Mouse (Mus musculus): ENCODE results near the gene Sec14l1.

Gene Sec14l1

DNA sequence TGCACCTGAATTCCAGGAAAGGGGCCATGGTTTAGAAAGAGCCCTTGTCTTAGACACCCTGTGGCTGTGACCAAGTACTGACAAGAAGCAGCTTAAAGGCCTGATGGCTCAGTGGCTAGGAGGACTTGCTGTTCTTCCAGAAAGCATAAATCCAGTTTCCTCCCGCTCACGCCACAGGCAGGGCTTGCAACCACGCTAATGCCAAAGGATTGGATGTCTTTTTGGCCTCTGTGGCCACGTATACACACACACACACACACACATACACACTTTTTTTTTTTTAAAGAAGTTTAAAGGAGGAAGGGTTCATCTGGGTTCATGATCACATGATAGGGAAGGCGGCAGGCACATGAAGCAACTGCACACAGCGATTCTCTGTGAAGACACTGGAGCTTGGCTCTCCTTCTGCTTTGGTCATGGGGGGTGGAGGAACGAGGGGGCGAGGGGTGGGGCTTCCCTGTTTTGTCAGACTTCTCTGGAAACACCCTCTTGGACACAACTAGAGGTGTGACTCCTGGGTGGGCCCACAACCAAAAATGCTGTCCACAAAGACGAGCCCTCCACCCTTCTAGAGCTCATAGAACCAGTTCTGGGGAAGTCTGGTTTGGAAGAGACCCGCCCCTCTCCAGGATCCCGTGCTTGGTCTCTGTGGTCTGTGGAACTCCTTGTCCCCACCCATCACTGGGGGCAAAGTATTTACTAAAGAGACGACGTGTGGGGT lies 26.5 kb upstream of the Sec14l1 start:
- DNase-seq = no peak

DNA sequence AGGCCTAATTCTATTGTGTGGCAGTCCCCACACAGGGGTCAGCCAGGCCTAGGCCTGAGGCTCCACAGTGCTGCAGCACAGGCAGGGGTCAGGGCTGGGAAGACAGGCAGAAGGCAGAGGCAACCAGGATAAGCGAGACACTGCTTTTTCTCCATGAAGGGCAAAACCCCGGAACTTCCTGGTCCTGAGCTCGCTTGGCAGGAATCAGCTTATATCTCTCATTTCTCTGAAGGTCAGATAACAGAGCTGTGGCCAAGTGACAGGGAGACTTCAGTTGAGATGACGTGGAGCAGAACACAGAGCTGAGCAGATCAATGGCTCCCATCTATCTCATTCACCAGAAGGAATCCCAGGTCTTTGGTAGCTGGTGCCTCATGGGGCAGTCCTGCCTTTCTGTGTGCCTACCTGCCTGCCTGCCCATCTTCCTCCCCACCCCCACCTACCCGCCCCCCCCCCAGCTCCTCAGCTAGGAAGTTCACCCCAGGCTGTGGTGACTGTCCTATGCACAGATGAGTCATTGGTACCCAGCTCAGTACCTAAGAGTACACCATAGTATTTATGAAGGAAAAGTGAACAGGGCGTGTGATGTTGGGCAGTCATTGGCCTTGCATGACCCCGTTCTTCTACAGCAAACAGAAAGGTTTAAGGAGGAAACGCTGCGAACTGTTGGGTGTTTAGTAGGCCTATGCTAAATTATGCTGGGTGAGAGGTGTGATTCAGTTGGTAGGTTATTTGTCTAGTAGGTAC lies 25.1 kb upstream of the Sec14l1 start:
- no peak for DNase-seq

DNA sequence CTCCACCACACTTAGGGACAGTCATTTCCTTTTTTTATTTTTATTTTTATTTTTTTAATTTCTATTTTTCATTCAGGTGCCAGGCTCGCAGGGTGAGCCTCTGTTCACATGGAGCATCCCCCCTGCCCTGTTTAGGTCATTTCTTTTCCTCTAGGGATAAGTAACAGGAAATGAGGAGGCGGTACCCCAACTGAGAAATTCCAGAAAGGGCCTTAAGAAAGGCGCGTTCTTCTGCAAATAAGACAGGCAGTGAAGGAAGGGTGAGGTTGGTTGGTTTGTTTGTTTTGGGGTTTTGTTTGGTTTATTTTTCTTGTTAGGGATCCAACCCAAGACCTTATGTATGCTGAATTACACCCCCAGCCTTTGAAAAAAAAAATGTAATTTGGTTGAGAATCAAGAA lies 23.6 kb upstream of the Sec14l1 start:
- DNase-seq = no peak

DNA sequence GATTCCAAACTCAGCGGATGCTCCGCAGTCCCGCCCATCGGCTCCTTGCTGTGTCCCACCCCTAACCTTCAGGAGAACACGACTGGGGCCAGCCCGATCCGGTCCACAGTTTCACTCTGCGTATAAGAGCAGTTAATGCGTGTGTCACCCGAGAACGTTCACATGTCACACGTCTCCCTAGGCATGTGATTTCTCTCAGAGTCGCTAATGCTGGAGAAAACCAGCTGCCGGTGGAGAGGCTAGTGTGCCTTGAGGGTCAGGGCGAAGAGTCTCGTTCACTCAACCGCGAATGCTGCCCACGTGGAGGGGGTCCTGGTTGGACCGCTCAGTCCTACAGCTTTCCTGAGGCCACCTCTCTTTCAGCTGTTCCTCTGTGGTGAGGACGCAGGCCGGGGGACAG lies 23.1 kb upstream of the Sec14l1 start:
- DNase-seq = no peak

DNA sequence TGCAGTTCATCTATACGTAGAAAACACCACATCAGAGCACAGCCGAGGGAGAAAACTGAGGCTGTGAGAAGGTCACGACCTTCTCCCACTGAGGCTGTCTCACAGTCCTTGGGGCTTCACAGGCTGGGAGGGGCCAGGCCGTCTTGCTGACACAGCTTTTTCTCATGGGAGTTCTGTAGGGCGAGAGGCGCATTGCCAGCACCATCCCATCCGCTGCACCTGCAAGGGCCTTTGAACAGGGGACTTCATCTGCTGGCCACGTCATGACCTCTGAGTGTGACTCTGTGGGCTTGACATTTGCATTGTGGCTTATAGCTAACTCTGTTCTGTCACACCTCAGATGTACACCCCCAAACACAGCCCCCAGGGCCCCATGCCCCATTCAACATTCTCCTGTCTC lies 22.3 kb upstream of the Sec14l1 start:
- peak; percentile 62 to 65 for DNase-seq

DNA sequence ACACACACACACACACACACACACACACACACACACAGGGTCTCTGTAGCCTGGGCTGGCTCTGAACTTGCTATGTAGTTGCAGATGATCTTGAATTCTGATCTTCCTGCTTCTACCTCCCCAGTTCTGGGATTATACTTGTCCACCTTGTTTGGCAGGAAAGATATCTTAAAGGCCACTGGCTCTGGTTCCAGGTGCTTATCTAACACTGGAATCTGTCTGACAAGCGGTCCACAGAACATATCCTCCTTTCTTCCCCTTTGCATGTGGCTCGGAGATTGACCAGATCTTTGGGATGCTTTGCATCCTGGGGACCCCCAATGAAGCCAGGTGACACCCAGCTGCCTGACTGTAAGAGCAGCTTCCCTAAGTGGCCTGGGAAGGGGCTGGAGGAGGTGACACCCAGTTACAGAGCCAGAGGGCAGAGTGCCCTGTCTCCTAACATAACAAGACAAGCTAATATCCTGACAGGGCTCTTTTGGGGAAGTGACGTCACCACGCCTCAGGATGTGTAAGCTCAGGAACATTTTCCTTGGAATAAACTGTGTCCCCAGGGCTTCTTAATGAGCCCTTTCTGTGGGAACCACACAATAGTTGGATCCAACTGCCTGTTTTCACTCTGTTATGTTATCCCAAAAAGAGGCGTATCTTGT lies 20.9 kb upstream of the Sec14l1 start:
- DNase-seq = no peak

DNA sequence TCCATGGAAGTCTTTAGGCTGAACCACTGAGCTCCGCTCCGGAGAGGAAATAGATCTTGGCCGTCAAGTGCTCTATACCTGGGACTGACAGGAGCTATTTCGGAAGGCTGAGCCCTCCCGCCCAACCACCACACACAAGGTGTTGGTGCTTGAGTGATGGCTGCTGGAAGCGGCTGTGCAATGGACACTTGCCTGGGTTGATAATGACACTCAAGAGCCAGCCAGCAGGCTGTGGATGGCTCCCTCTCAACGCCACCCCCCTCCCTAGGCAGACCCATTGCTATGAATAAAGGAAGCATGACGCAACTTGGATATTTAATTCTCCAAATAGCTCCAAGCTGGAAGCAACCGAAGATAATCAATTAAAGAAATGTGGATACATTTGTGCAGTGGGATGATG lies 20.3 kb upstream of the Sec14l1 start:
- DNase-seq = no peak

DNA sequence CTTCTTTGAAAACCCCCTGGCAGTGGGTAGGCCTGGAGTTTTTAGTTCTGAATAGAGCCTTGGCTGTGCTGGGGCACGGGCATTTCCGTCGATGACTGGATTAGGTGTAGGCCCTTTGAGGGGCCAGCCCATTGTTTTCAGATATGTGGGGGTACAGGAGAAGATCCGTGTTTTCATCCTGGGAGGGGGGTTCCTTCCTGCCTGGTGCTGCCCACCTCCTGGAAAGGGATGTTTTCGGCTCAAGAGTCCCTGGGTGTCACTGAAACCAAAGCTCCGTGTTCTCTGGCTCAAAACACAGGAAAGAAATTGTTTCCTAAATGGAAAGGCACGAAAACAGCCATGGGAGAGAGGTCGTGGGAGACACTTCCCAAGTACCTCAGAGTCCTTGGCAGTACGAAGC lies 17.9 kb upstream of the Sec14l1 start:
- no peak for DNase-seq

DNA sequence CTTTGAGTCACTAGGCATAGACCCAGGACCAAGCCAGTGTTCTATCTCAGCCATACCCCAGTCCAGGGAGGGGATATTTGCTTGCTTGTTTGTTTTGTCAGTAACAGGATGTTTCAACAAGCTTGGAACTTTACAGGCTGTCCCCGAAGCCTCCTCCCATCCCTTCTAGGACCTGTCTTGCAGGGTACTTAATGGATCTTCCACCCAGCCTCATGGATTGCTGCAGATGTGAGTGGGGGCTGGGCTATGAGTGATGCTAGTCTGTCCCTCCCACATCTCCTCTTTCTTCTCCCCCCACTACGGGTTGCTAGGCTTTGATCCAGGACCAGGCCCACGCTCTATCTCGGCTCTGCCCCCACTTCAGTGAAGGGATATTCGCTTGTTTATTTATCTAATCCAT lies 16.8 kb upstream of the Sec14l1 start:
- no peak for DNase-seq

DNA sequence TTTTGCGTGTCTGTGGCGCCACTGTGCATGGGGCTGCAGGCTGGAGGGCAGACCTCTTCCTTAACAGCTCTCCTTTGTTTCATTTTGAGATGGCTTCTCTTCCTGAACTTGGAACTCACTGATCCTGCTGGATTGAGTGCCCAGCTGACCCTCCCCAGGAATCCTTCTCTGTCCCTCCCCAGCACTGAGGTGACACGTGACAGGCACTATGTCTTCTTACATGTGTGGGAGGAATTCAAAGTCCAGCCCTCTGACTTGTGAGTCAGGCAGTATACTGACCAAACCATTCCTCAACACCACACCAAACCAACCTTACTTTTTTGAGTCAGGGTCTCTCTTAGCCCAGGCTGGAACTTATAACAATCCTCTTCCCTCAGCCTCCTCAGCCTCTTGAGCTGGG lies 16.2 kb upstream of the Sec14l1 start:
- no peak for DNase-seq

DNA sequence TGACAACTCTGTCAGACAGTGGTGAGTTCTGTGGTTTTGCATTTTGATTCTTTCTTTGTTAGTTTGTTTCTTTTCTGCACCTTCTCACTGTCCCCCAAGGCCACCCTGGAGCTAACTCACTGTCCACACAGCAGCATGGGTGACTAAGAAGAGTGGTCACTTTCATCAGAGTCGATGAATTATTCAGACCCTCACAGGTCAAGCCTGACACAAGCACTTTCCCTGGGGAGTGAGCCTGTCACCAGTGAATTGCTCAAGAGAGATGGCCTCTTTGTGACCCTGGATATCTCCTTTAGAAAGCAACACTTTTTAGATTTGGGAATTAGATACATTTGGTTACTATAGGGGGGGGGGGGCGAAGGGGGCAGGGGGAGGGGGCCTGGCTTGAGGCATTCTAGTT lies 15.6 kb upstream of the Sec14l1 start:
- no peak for DNase-seq

DNA sequence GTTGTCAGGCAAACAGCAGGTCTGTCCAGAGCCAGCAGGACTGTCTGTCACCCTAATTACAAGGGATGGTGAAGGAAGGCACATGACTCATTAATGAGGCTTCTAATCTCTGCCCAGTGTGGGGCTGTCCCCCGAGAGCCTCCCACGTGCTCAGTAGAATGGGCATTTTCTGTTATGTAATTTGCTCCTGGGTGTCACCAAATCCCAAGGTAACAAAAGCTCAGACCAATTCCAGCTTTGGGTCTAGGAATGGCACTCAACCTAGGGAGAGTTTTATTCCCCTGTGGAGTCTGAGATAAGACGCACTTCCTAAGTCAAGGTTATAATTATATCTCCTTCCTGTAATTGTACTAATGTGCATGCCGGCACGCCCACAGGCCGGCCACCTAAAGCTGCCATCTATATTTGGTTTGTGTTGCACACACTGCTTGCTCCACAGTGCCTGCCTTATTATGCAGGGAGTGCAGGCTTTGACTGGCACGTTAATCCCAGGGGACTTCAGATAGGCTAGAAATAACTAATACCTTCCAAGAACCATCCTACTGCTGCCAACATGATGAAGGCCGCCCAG lies 13.5 kb upstream of the Sec14l1 start:
- no peak for DNase-seq

DNA sequence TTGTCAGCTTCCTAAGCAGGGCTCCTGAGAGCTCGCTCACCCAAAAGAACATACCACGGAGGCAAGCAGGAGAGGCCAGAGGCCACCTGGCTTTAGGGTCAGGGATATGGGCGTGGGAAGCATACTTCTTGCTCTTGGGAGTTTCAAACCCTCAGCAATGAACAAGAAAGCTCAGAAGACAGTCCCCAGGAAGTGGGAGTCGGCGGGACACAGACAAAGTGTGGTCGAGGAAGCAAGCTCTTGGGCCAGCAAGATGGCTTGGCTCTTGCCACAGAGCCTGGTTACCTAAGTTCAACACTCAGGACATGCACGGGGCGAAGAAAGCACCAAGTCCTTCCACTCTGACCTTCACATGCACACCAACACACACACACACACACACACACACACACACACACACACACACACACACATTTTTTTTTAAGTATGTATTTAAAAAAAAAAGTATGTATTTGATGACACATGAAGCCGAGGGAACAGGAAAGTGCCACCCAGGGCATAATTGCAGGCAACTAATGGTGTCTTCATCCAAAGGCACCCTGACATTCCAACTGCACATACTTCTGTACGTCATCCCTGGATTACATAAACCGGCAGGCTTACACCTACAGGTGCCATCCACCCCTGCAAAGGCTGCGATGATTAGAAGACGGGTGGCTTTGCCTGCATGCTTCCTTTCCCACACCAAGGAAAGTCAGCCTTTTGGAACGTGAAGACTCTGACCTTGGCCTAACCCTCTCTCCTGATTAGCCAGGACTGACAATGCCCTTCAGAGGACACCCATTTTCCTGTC lies 12.8 kb upstream of the Sec14l1 start:
- DNase-seq = no peak

DNA sequence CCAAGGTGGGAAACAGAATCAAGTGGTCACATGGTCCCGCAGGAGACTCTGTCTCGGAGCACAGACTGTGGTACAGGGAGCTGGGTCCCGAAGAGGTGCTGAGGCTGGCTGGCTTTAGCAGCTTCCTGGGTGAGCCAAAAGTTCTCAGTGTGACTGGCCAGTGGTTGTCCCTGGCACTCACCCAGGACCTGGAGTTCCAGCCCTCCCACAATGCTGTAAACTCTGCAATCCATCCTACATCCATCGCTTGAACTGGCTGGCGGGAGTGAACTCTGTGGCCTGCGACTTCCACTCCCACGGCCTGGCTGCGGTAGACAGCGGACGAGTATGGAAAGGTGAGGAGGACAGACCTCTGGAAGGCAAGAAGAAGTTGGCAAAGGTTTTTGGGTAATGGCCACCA lies 11.4 kb upstream of the Sec14l1 start:
- DNase-seq = no peak

DNA sequence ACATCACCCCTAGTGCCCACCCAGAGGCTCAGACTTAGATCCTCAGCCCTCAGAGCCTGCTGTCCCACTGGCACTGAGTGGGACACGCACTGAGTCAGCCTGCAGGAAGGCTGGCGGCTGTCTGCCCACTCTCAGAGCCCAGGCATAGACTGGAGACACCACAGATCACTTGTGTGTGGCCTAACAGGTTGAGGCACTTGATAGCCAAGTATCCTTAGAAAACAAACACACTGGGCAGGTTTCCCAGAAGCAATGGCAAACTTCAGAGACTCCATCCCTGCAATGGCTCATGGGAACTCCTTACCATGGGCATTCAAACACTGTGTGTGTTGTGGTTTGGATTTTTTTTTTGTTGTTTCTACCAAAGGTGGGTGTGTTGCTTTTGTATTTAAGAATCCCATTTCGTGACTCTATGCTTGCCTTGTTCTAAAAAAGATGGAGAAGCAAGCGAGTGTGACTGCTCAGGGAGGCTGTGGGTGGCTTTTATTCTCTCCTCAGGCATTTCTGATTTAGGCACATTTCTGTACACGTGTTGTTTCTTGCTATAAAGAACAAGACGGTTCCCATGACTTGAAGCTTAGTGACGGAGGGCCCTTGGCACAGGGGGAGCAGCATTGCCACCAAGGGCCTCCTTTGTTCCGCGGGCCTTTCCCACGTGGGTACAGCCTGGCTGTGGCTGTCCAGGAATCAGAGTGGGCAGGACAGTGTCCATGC lies 10.8 kb upstream of the Sec14l1 start:
- DNase-seq = no peak

DNA sequence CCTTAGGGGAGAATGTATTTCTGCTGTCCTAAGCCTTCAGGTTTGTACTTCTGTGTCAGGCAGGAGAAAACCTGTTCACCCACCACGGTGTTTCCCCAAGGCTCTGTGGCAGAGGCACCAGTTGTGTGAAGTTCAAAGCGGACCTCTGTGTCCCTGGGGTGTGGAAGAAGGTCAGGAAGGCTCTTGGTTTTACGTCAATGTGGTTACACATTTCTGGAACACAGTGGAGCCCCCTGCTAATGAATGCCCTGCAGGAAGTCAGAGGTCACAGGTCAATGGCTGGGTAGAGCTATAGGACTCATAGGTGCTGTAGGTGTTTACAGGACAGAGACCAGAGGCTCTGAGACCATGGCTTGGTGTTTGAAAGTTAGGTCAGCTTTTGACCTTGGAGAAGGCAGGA lies 9.7 kb upstream of the Sec14l1 start:
- no peak for DNase-seq

DNA sequence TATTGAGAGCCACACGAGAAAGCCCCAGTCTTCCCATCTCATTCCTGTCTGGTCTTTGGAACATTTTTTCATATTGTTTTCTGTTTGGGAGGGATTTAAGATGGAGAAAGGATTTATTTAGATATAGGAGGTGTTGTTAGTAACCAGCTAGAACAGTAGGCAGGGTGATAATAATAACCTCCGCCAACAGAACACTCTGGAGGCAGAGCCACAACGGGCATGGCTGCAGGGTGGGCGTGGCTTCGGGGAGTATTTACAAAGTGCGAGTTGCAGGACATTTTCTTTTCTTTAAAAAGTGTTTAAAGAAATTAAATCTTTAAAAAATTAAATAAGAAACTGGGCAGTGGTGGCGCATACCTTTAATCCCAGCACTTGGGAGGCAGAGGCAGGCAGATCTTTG lies 9.1 kb upstream of the Sec14l1 start:
- DNase-seq = no peak

DNA sequence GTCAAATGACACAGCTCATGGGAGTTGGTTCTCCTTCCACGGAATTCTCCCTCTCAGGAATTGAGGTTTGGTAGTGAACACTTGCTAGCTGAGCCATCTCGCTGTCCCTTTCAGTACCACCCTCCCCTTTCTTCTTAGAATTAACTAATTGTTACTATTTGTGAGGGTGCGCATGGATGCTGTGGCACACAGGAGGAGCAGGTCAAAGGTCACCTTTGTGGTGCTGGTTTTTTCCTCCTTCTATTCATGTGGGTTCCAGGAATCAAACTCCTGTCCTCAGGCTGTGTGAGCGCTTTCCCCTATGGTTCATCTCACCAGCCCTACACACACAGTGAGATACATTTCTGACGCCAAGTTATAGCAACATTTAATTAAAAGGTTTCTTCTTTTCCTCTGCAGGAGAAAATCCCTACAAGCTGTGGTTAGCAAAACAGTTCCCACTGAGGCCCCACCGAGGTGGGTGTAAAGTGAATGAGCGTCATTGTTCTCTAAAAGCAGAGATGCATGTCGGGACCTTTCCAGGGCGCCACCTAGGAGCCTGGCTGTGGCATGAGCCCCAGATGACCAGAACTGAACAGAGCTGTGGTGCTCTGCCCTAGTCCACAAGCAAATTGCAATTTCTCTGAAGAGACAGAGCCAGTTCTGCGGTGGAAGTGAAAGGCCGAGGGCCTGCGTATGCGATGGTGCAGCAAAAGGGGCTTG lies 8.2 kb upstream of the Sec14l1 start:
- no peak for DNase-seq

DNA sequence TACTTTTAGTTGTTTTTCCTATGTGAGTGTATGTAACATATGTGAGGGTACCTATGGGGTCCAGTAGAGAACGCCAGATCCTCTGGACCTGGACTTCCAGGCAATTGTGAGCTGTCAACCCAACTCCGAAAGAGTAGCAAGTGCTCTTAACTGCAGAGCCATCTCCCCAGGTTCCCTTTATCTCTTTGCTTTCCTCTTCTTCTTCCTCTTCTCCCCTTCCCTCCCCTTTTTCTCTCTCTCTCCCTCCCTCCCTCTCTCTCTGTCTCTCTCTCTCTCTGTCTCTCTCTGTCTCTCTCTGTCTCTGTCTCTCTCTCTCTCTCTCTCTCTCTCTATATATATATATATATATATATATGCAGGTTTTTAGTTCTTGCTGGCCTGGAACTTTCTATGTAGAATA lies 7.1 kb upstream of the Sec14l1 start:
- no peak for DNase-seq

DNA sequence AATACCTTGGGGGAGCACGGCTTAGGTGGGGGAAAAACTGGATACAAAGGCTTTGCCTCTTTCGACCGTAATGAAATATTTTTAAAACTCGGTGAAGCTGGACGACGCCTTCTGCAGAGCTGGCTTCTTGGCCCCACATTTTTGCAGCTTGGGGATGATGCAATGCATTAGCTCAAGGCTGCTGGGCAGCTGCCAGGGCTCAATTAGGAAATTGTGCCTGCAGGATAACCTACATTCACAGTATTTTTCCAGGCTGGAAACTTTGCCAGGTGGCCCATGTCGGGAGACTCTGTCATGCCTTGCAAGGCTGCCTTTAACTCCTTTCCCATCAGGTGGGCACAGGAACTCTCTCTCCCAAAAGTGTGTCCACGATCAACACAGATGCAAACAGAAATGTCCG lies 6.4 kb upstream of the Sec14l1 start:
- DNase-seq = no peak

DNA sequence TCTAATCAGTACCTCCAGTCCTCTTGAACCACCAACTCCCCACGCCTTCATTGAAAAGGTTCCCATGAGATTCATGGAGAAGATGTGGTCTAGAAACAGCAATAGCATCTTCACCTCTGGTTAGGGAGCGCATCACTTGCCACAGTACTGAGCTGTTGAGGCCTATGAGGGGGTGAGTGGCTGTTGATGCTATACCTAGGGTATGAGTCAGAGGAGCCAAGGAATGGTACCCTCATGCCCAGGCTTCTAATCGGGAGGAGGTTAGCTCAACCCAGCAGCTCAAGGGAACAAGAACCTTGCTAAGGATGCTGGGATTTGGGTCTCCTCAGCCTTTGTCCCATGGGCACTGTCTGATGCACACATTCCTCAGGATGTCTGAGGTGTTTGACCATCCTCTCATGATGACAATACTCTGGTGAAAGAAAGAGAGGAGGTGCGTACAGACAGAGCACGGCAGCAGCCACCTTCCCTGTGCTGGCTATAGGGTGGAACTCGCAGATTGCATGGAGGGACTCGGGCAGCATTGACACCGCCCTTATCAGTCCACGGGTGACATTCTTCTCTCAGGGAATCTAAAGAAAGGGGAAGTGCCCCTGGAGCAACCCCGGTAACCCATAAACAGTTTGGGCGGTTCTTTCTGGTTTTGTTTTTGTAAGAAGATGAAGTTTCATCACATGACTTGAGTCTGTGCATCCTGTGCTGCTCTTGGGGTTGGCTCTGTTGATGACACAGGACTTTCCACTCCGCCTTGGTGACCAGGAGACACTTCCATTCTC lies 5.6 kb upstream of the Sec14l1 start:
- peak; percentile 54 to 57 for DNase-seq
